Mouse (Mus musculus) spleen, adult 2 months (tissue): Measurements from ENCODE around the gene Alcam.

Experiments
- CTCF ChIP-seq: fragments of 200-500 bp; IDR thresholded peaks from 2 replicates; pipeline ENCODE4 v1.5.1; 2011; ENCODE audit warnings: mild to moderate bottlenecking, inconsistent platforms; ENCODE audit not compliant: insufficient read depth, insufficient read length, insufficient replicate concordance; ENCODE audit errors: extremely low read depth
- POLR2A ChIP-seq: fragments of 200-500 bp; IDR thresholded peaks from 2 replicates; pipeline ENCODE4 v1.6.1; 2011; ENCODE audit warnings: low read depth, low read length, inconsistent platforms

- TF ChIP-seq POLR2A (no peak), CTCF (no peak)
These were observed 1.9 kb downstream of the Alcam start for GRCm38 (mm10) chr16:52451786-52452476.
